Mouse (Mus musculus) testis, postnatal 10 days (tissue): ENCODE measurements around the gene Ecm2.

Experiments
- DNase-seq: peaks from one replicate; pipeline ENCODE4 v3.0.0; 2021; ENCODE audit warnings: low spot score

Gene Ecm2

DNA sequence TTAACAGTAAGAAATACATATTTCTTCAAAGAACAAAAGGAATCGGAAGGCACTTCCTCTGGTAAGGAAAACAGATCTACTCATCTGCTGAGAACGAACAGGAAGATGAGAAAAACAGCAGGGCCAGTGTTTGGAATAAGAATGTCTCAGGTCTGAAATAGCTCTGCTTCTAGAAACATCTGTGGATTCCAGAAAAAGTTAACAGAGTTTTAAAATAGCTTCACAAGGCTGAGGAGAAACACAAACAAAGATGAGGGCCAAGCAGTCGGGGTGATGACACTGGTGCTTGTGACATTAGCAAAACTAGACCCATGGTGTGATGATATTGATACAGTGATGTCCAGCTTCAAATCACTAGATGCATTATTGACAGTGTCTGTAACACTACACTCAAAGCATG lies 2.6 kb downstream of the Ecm2 start:
- no peak for DNase-seq

DNA sequence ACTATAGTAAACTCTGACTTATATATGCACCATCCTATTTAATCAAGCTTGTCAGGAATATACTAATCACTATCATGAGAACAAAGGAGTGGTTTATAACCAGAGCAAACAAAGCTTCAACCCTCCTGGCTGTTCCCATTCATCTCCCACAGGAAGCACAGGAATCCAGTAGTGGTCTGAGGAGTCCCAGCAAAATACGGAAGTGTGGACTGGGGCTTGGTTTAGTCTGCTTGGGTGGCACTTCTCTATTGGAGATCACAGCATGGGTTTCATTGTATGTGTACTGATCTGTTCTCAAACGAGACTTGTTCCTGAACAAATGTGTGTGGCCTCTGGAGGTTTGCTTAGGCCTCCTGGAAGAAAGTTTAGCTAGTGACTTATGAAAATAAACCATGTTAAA lies 14.2 kb downstream of the Ecm2 start:
- no peak for DNase-seq

DNA sequence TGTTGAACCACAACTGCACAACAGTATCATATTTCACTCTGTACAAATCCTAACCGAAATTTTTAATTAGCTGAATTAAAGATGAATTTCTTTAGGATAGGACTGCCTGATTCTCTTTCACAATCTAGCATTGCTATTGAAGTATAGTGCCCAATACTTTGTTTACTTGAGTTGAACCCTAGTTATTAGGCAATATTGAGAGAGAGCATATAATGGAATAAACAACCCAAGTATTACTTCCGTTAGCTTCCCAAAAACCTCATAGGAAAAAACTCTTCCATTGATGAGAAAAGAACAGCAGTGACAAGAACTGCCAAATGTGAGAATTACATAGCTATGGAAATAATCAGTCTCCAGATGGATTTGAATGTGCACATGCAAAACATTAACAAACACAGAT lies 21.6 kb downstream of the Ecm2 start:
- DNase-seq, result no peak

DNA sequence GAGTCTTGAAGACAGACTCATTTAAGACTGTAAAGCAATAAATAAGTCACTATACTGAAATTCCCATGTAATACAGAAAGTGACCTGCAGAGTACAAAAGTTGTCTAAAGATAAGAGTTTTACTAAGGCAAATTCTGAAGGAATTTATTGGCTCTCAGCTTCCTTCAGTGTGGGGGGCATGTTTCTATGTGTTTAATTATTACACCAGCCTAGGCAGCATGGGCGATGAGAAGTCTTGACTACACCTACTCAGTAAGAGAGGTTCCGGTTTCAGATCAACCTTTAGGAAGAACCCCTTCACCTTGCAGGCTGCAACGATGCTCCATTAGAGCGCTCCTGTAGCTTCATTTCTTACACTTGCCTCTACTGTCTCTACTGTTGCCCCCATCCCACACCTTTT lies 26.0 kb downstream of the Ecm2 start:
- DNase-seq, result no peak

DNA sequence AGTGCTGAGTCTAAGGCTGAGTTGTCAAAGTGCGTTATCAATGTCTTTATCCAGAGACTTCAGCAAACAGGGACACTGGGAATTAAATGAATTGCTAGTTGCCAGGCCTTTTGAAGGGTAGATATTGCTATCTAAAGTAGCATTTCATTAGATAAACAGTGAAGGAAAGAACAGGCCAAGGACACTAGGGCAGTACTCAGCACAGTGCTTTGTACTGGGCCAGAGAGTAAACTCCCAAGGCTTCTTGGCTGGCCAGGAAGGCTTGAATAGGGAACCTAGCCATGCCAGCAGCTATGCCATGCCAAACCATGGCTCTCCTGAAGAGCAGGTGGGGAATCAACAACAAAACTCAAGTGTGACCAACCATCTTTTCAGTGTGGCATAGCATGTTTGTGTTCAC lies 32.3 kb downstream of the Ecm2 start:
- no peak for DNase-seq

DNA sequence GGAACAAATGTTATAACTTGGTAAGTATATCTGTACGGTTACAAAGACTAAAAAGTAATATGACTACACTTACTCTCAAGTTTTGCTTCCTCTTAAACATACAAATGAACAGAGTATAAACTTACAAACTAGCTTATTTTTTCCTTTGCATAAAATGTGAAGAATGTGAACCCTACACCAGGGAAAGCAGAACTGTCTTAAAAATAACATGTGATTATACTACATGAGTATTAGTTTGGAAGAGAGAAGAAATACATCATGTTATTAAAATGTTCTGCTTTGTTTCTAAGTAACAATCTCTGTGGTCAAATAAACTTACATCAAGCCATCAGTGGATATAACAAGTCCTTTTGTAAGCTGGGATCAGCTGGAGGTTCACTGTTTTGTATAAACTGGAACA lies 34.1 kb downstream of the Ecm2 start:
- no peak for DNase-seq

DNA sequence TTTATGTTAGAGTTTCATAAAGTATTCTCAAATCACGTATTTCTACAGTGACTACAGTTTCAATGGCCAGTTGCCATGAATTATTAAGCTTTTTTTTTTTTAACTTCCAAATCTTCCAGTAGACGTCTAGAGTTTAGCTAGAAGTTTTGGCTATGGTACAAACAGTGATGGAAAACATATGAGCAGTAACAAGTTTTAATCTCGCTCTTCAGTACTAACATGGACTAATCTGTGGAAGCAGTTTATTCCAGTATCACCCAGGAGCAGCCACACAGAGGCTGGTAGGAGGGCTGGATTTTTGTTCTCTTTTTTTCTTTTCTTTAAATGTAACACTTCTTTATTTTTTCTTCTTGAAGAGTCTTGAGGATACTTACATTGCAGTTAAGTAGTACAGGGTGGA lies 39.7 kb downstream of the Ecm2 start, which contains the start of gene Aspn:
TSS of gene Aspn (plus strand) at position 165 of the 400 bp plus-strand sequence.
- DNase-seq, result no peak

DNA sequence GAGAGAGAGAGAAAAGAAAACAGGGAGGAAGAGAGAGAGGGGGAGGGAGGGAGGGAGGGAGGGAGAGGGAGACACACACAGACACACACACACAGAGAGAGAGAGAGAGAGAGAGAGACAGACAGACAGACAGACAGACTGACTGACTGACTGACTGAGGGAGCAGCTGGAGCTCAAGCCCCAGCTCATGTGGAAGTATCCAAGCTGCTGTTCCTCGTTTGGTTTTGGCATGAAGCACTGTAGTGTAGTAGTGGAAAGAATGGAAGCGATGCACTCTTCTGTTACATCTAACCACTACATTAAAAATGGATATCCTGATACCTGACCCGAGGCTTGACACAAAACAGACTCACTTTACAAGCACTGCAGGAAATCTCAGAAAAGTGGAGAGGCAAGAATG lies 41.0 kb downstream of the Ecm2 start:
- DNase-seq, result no peak

DNA sequence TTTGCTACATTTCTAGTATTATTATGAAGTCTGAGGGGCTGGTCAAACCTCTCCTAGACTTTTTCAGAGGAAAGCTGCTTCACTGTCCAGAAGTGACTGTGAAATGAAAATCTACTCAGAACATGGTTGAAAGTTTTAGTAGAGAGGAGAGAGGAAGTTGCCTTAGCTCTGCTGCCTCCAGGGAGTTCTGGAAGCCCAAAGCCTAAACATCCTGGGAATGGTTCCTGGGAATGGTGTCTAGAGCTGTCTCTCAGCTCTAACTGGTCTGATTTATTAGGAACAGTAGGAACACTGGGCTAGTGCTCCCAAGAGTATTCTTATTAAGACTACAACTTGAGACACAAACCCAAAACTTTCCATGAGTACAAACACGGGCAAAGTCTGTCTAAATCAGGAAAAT lies 41.9 kb downstream of the Ecm2 start:
- no peak for DNase-seq

DNA sequence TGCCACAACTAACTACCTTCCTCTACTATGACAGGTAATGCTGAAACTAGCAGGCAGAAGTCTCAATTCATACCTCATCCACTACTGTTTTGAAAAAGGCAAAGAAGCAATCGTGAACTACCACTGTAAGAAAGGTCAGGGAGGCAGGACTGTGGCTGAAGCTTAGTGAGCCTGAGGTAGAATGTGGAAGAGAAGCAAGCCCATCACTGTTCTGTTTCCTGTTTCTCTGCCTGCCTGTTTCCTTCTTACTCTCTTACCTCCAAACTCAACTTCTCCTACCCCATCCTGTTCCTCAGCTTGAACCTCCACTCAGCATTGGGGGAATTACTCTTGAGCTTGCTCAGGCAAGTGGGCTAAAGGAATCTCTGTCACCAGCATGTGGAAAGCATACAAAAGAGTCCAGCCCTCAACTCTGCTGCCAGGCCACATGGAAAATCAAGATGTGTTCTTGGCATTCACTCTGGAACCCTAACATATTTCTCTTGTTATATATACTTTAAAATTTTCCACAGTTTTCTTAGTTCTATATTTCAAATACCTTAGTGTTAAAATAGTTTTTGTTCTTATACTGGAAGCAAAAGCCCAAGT lies 43.0 kb downstream of the Ecm2 start:
- DNase-seq, result no peak

DNA sequence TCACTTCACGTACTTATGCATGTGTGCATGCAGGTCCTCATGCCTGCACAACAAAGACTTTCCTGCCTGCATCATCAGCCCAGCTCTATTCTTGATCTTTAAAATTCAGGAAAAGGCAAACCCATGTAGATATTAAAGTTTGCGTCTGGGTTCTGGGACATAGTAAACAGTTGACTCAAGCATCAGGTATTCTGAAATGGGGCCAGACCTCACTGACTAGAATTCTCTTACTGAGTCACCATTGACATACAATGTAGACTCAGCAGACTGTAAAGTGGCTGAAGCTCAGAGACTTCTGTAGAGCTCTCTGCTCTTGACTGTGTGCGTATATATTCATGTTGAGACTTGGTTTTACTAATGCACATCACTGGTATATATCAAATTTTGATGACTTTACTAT lies 45.0 kb downstream of the Ecm2 start:
- no peak for DNase-seq

DNA sequence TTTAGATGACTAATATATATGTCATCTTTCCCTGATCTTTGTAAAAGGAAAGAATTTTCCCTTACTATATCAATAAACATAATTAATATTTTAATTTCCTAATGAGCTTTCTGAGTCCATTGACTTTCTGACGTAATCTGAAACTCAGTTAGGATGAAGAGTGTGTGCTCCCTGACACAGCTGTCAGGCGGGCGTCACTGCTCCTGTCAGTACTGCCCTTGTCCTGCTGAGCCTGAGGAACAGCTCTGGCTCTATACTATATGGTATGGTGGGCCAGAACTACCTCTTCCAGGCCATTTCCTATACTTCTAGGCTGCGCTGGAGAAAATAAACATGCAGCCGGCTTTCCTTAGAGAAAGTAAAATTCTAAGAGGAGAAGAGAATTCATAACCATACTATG lies 49.9 kb downstream of the Ecm2 start:
- DNase-seq, result no peak

DNA sequence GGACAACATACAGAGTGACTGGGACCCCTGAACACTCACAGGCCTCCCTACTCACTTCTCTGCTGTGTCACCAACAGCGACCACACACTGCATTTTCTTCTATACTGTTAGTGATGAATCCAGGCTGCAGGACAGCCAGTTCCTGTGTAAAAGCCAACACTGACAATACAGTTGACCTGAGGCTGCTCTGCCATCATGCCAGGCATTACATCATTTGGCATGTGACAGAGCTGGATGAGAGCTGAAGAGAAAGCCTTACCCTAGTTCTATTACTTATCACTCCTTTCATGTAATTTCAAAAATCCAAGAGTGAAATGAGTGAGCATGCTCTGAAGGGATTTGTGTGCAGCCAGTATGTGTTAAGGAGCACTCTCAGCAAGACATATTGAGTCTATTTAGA lies 51.6 kb downstream of the Ecm2 start:
- no peak for DNase-seq

DNA sequence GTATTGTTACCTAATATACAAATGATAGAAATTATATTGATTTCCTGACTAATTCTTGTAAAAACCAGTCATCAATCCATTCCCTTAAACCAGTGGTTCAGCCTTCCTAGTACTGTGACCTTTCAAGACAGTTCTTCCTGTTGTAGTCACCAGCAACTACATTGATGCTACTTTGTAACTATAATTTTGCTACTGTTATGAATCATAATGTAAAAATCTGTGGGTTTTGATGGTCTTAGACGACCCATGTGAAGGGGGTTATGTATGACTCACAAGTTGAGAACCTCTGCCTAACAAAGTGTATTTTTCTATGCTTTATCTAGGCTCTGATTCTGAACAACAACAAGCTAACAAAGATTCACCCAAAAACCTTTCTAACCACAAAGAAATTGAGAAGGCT lies 52.3 kb downstream of the Ecm2 start:
- DNase-seq, result no peak

DNA sequence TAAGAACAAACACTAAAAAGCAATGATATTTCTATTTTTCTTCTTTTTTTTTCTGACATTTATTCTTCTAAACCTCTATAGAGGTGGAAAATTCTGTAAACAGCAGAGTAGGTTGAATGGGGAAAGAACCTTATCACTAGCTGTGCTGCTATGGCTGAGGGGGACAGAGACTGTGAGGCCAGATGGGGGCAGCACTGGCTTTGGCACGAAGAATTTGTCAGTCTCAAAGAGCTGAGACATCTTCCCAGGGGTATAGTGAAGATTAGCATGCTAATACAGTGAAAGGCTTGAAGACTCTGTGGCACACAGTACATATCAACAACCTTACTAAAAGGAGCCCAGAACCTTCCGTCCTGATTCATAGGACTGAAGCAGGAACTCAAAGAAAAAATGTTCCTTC lies 54.6 kb downstream of the Ecm2 start:
- peak; percentile 72 for DNase-seq

DNA sequence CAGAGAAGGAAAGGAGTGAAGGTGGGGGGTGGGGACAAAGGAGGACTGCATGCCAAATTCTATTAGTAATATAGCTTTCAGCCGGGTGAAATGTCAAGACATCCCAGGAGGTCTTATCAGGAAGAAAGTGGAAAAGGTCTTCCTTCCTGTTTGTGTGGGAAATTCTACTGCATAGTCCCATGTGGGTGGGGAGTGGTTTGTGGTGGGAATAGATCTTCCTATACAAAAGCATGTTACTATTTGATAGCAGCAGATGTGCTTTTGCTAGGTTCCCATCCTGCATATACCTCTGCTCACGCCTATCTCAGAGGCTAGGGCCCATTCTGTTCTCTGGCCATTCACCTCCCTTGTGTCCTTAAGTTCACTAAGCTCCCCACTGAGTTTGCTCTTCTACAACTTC lies 56.3 kb downstream of the Ecm2 start:
- no peak for DNase-seq

DNA sequence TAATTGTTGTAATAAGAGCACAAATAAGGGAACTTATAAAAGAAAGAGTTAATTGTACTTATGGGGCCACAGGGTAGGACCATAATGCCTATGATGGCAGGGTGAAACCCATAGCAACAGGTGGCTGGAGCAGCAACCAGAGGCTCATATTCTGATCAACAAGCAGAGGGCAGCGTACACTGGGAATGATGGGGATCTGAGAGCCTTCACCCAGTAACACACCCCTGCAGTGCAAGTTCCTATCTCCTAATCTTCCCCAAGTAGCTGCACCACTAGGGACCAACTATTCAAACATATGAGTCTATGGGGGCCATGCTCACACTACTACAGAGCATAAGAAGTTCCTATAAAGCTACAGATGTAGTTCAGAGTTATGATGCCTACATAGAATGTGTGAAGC lies 59.7 kb downstream of the Ecm2 start:
- no peak for DNase-seq

DNA sequence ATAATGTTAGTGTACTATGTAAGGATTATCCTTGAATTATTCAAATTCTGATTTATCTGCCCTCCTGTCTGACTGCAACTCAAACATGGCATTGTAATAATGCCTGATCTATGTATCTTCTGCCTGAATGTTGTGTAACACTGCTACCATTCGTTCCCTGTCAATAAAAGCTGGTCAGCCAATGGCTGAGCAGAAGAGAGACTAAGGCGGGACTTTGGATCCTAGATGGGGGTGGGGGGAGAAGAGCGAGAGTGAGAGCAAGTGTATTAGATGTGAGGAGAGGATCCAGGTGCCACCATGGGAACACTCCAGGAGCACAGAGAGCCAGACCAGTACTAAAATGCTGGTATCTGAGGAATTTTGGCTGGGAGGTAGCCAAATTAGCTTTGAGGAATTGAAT lies 65.8 kb downstream of the Ecm2 start:
- no peak for DNase-seq

DNA sequence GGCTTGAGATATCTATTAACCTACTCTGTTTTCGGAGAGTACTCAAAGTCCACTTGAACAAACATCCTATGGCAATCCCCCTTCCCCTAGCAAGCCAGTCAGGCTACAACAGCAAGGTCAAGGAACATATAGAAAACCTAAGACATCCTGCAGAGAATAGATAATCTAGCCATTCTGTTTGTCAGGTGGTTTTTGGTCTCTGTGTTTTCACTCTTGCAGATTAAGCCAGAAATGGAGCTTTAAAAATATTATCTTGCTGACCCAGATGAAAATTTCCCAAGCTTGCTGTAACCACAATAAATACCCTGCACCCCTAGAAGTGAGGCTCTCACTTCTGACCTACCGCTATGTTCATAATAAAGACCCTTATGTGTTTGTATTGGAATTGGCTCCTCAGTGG lies 66.8 kb downstream of the Ecm2 start:
- DNase-seq, result no peak

DNA sequence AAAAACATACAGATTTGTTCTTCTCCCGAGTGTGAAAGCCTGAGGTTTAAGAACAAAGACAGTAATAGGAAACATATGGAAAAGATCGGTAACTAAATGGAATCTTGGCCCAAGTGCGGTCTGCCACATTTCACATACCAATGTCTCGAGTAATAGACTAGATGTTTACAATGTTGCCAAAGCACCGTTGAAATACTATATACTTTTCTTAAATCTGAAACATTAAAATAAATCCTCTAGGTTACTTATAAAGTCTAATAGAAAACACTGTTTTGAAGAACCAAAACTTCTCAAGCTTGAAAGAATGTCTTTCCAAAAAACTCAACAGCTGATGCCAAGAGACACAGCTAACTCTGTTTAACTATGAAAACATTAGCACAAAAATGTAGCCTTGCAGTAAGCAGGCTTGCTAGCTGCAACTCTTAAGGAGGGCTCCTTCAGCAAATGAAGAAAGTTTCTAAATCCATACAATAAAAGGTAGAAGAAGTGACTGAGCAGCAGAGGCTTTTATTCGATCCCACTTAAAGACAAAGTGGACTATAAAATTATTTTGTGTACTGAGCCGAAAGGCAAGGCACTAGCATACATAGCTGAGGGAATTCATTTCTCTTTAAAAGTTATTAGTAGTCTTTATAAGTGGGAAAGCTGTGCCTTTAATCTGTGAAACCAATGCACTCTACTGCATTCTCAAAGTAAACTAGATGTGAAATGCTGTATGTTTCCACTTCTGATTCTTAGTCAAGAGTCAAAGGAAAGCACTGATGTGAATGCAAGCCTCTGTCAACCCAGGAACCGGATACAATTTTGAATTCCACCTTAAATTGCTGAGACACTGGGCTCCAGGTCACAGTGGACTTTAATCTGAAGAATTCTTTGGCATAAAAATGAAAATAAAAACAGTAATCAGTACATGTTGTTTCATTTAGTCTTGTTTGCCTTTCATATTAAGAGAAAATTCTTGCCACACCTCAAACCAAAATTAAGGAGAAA lies 77.2 kb downstream of the Ecm2 start, which contains the start of gene Omd:
TSS of gene Omd (plus strand) at position 922 of the 990 bp plus-strand sequence.
- no peak for DNase-seq
